Comparison of ENCODE assay signal across 16 mouse cellular contexts in the genomic region with DNA sequence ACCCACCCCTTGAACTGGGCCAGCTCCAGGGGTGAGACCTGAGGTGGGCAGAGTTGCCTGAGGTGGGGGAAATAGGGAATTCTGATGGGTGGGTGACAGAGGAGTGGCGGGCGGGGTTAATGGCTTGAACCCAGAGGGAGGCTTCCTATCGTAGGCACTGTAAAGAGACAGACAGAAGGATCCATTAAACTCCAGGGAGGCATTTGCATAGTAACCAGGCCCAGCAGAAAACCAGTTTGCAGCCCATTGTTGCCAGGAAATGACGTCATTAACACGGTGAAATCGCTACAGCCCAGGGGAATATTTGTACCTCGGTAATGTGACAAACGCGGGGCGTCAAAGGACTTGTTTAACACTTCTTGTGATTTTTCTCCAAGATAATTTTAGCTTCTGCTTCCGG. TPM values are rescaled to one million over a fixed set of nuclear protein-coding genes. Genes with fewer than 3 reads are reported as not detected.
A peak's percentile ranks its signal among the peaks of the same experiment; 100 is the strongest.
DNase-seq lines count a peak whose midpoint lies in the region; ATAC-seq and TF ChIP-seq lines count a peak whose summit lies in the region.
"Had no signal": no experiment of that assay in that cellular context is flagged by ENCODE, and none has a peak within 500 bp of the region (broad histone marks: within the 10 kb centered on the region; RNA-seq: fewer than 3 reads in every experiment).

No protein-coding gene starts in this region.

- no peak for TF ChIP-seq POLR2A in heart, adult 2 months (IDR thresholded peaks at IDR 0.05; ENCODE audit: insufficient read depth, low read depth, low read length)

- no peak overlapping the region for H3K4me2 ChIP-seq in intestine, postnatal 0 days (replicated peaks; ENCODE audit: low read depth)
- H3K4me2 ChIP-seq: midbrain, embryonic 11.5 days had no signal

- H3K4me1 ChIP-seq in heart, adult 2 months (ENCODE audit: control insufficient read depth, insufficient read depth, low read length): peaks cover 1% of the 10 kb centered on the region; the same call in 1 of the 2 replicates
- no peaks in the 10 kb centered on the region; the same call in 1 of the 2 replicates for H3K4me1 ChIP-seq in intestine, postnatal 0 days (replicated peaks; ENCODE audit: control insufficient read depth, insufficient read depth, low read length)

- 44% methylated on average over 11 of the region's 11 CpGs for WGBS in heart, adult 2 months
- WGBS in intestine, postnatal 0 days: 59% methylated on average over 11 of the region's 11 CpGs

- peak; percentile 12 for DNase-seq in heart, adult 8-10 months (ENCODE audit: low spot score)
- no peak for DNase-seq in heart, adult 2 months
- DNase-seq in thymus, postnatal 14 days: peak; percentile 9
- DNase-seq in thymus, adult 18-20 months: no peak
- DNase-seq in induced T-regulatory cell, adult 2 months (ENCODE audit: low read depth): peak; percentile 49
- no peak for DNase-seq in cerebellum, postnatal 36 days
- no peak for DNase-seq in layer of hippocampus, postnatal 14 days (ENCODE audit: low spot score in 2 of 2)
- DNase-seq: adrenal gland, postnatal 25 days; cerebellum, adult 11 months; heart, adult 11 months; spleen, adult 18-20 months had no signal

- no peak overlapping the region for H3K27ac ChIP-seq in heart, adult 2 months
- H3K27ac ChIP-seq in intestine, postnatal 0 days (ENCODE audit: low read depth, low read length): no peak overlapping the region
- H3K27ac ChIP-seq: kidney, postnatal 0 days; limb, embryonic 10.5 days; liver, embryonic 14.5 days had no signal

- H3K79me2 ChIP-seq in heart, adult 2 months (replicated peaks; ENCODE audit: control insufficient read depth, insufficient read depth, low read length): no peaks in the 10 kb centered on the region; the same call in 1 of the 2 replicates

- intact Hi-C loops in heart, adult 2 months (cut with DNase I): no loop called here

- no peaks in the 10 kb centered on the region for H3K27me3 ChIP-seq in heart, adult 2 months (ENCODE audit: control insufficient read depth, insufficient read depth, low read length)
- H3K27me3 ChIP-seq in intestine, postnatal 0 days (replicated peaks; ENCODE audit: control insufficient read depth, insufficient read depth, low read length): no peaks in the 10 kb centered on the region

- TF ChIP-seq EP300 in heart, adult 2 months (IDR thresholded peaks at IDR 0.05; ENCODE audit: insufficient read depth, low read depth, low read length): no peak

- no peaks in the 10 kb centered on the region for H3K9me3 ChIP-seq in intestine, postnatal 0 days (ENCODE audit: control insufficient read depth)
- H3K9me3 ChIP-seq: limb, embryonic 10.5 days had no signal

- no peak overlapping the region for H3K4me3 ChIP-seq in heart, adult 2 months
- no peak overlapping the region for H3K4me3 ChIP-seq in intestine, postnatal 0 days (ENCODE audit: low read depth, low read length)
- H3K4me3 ChIP-seq: limb, embryonic 10.5 days had no signal

- TF ChIP-seq CTCF in heart, adult 2 months (IDR thresholded peaks at IDR 0.05): no peak
- no peak for TF ChIP-seq CTCF in intestine, postnatal 0 days (IDR thresholded peaks at IDR 0.05; ENCODE audit: low read depth)

- no peak overlapping the region for H3K9ac ChIP-seq in heart, adult 2 months (ENCODE audit: low read depth, low read length)
- no peak overlapping the region for H3K9ac ChIP-seq in intestine, postnatal 0 days (ENCODE audit: low read depth, low read length)
- H3K9ac ChIP-seq: liver, embryonic 14.5 days had no signal

- H3K36me3 ChIP-seq in heart, adult 2 months (ENCODE audit: control insufficient read depth, insufficient read depth, low read length): no peaks in the 10 kb centered on the region
- H3K36me3 ChIP-seq in intestine, postnatal 0 days (ENCODE audit: control insufficient read depth, insufficient read depth): no peaks in the 10 kb centered on the region

- no peak for ATAC-seq in intestine, postnatal 0 days

RNA-seq across cellular contexts. Expression of a gene that starts 27.8 kb away (rescaled TPM):
- 1 to 10 TPM; 8.8 to 9.8 (median 9.3) TPM for total RNA-seq in heart, adult 8-10 months (2022)
- total RNA-seq in heart, adult 2 months (2021): 1 to 10 TPM; 6.9 to 10.0 TPM
- 12.0 and 12.9 TPM in 2 replicates for polyA plus RNA-seq in heart, adult 2 months (2012; rRNA removed)
- 5.4 and 5.7 TPM in 2 replicates for polyA plus RNA-seq in intestine, postnatal 0 days (2015; fragmentation: Nextera tagmentation; extraction: Ambion mirVana)
- total RNA-seq in layer of hippocampus, postnatal 14 days (2021): 10 to 100 TPM; 42.2 to 51.0 TPM

Comparison
In these comparisons a context has a peak if more than half of its experiments do, and no peak if none do; other contexts are left out.
1. DNase-seq: peak in heart, adult 8-10 months (single experiment), thymus, postnatal 14 days (single experiment) and induced T-regulatory cell, adult 2 months (single experiment); none in heart, adult 2 months (0 of 2), thymus, adult 18-20 months (0 of 2), cerebellum, postnatal 36 days (0 of 2) and layer of hippocampus, postnatal 14 days (0 of 2).